Mouse (Mus musculus) neural tube, embryonic 10.5 days (tissue): ENCODE data around the gene P4ha2.
A peak's percentile ranks its signal among the peaks of the same experiment; 100 is the strongest.

Experiments
- DNase-seq: peaks from one replicate; pipeline ENCODE4 v3.0.0-alpha.2; 2017; ENCODE audit warnings: low spot score; ENCODE audit errors: extremely low spot score

Gene P4ha2

DNA sequence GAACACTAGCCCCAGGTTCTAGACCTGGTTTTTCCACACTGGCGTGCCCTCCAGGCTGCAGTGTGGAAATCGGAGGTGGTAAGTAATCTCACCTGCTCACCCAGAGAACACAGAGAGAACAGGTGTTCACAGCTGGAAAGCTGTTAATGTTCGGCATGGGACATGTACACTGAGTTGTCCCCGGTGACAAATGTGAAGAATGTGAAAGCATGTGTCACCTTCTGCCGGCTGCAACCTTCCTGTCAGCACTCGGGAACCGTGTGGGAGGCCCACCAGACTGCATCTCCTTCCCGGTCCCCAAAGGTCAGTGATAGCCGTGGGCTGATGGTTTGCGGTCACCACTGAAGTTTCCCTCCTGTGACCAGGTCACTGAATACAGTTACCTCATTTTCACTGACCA, 32.4 kb downstream of the P4ha2 start:
- DNase-seq: no peak

DNA sequence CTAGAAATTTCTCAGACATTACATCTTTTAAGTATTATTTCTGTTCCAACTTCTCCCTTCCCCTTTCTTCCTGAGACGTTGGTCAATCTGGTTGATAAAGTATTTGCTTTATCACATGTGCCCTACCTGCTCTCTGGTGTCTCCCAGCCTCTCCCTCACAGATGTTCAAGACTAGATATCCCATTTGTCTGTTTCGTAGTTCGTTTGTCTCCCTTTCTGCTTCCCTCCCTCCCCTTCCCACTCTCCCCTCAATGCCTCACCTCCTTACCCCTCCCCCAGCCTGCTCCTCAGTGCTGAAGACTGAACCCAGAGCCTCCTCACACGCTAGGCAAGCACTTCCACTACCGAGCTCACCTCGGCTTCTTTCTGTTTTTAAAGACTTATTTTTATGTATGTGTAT, 35.0 kb downstream of the P4ha2 start:
- no peak for DNase-seq

DNA sequence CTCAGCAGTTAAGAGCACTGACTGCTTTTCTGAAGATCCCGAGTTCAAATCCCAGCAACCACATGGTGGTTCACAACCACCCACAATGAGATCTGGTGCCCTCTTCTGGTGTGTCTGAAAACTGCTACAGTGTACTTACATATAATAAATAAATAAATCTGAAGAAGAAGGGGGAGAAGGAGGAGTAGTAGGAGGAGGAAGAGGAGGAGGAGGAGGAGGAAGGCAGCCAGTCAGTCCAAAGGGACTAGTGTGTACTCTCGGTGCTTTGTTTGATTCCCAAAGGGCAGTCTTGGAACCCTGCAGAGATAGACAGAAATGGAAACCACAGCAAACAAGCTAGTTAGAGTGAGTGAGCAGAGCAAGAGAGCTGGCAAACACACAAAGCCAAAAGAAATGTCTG, 40.3 kb downstream of the P4ha2 start:
- DNase-seq: peak; percentile 68

GRCm38 (mm10) chr11:54141200-54141971, 41.5 kb downstream of the P4ha2 start:
- DNase-seq: no peak

DNA sequence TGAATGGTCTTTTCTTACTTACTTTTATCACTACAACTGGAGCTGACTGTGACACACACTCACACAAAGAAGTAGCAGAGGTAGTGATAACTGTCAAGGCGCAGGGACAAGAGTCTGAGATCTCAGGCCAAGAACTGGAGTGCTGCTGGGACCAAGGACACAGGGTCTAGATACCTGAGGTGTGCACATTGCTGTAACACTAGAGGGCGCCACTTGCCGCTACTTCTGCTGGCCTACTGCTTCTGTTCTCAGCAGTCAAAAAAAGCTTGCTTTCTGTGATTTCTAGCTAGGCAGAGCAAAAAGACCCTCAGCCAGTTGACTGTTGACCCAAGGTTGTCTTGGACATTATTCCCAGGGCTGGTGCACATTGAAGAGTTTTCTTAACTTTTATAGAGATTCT, 45.0 kb downstream of the P4ha2 start:
- DNase-seq: peak; percentile 64

DNA sequence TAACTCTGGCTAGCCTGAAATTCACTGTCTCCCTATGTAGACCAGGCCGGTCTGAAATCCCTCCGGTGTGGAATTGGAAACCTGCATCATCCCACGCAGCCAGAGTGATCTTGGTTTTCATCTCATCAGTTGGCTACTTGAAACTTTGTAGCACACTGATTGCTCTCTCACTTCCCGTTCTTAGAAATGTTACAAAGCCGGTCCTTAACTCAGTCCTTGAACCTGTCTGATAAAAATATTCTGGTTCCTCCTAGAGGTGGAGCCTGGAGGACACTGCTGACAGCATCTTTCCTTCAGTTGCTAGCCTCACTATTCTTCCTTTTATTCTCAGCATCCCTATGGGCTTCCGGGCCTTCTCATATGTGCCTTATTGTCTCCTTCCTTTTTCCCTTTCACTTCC, 46.1 kb downstream of the P4ha2 start:
- DNase-seq: no peak

DNA sequence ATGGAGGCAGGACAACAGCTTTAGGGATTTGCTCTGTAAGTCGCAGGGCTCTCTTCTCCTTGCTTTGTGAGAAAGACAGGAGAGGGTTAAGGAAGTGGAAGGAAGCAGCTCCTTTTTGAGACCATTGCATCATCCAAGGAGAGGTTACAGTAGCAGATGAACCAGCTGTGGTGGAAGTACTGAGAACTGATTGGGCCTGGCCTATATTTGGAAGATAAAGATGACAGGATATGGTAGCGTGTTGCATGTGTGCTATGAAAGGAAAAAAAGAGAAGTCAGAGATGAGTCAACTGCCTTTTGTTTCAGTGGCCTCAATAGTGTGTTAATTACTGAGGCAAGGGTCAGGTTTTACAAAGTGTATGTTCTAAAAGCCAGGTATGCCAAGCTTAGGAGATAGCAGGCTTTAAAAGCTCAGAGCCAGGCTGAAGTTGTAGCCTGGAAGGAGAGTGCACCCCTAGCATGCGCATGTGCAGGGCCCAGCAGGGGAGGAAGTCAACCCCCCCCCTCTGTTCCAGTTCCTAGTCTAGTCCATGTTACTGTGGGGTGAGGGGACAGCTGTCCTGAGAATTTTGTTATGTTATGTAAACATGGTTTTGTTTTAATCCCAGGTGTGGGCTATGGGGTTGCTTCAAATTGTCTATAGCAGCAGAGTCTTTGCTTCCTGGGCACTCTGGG, 50.0 kb downstream of the P4ha2 start:
- no peak for DNase-seq

- DNase-seq: no peak
Measured at GRCm38 (mm10) chr11:54151141-54151540, 51.2 kb downstream of the P4ha2 start.

GRCm38 (mm10) chr11:54152957-54153356, 53.1 kb downstream of the P4ha2 start:
- DNase-seq: no peak

DNA sequence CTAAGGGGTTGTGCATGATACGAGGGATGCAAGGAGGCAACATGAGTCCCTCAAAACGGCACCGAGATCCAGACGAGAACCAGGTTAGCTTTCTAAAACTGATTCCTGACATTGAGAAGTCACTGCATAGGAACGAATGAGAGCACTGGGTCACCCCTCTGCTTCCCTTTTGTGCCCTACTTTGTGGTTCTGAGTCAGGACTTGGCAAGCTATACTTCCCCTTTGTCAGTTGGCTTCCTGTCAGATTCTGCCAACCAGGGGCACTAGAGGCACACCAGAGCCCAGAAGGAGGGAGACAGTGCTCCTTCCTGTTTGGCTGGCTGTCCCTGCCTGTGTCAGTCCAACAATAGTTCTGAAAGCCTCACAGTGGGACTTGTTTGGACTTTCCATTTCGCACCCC, 56.0 kb downstream of the P4ha2 start:
- DNase-seq: no peak

DNA sequence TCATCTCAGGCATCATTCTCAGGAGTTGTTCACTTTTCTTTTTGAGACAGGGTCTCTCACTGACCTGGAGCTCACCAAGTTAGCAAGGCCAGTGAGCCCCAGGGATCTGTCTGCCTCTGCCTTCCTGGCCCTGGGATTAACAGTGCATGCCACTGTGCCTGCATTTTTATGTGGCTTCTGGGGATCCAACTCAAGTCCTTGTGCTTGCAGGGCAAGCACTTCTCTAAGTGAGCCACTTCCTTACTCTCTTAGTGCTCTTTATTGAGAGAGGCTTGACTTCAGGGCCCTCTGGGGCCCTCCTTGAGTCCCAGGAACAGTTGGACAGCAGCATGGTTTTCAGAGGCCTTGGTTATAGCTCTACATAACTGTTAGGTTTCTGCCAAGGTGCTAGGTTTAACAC, 56.6 kb downstream of the P4ha2 start:
- no peak for DNase-seq

DNA sequence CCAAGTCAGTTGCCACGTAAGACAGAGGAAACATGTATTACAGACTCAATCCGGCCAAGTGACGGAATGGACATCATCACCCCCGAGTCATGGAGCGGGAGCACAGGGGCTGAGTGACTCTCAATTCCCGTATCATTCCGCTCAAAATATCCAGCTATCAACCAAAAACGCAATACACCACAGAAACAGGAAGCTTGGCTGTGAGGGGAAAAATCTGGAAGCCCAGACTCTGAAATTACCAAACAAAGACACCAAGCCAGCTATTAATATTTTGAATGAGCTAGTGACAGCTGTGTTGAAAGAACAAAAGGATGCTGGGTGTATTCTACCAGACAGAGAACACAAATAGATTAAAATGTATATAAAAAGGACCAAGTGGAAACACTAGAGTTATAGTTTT, 57.7 kb downstream of the P4ha2 start:
- no peak for DNase-seq

- no peak for DNase-seq
Measured at GRCm38 (mm10) chr11:54160435-54160834, 60.5 kb downstream of the P4ha2 start.

- no peak for DNase-seq
Measured at GRCm38 (mm10) chr11:54160920-54161319, 61.0 kb downstream of the P4ha2 start.

DNA sequence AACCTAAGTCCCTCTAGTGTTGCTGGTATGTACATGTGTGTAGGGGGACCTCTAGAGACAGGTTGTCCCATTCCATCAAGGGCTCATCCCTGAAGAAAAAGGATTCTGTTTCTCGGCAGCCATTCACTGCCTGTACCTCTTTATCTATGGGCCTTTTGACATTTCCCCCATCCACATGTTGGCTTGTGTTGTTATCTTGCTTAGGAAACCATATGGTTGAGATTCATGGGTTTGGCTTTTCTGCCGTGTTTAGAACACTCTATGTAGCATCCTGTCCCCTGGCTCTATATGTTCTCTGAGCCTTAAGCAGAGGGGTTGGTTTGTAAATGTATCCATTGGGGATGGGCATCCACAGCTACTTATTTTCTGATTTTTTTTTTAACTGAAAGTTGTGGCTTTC, 61.6 kb downstream of the P4ha2 start:
- DNase-seq: no peak

DNA sequence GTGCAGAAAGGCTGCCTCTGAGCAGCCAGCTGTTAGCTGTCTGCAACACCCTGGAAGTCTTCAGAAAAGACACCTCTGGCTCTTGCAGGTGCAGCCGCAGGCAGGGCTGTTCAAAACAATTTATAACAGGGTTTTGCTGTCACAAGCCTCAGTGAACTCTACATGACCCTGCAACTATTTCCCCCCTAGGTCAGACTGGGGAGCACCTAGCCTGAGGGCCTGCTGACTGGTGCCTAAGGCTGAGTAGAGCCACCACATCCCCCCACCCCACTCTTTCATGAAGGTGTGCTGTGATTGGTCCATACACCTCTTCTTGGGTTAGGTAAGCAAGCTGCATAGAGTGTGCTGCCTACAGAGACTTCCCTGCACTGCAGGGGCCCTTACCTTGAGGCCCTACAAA, 63.1 kb downstream of the P4ha2 start:
- no peak for DNase-seq

- DNase-seq: no peak
Measured at GRCm38 (mm10) chr11:54169432-54170295, 69.8 kb downstream of the P4ha2 start.

- DNase-seq: no peak
Measured at GRCm38 (mm10) chr11:54171175-54171574, 71.3 kb downstream of the P4ha2 start.

GRCm38 (mm10) chr11:54174226-54174625, 74.3 kb downstream of the P4ha2 start:
- no peak for DNase-seq

GRCm38 (mm10) chr11:54174877-54175276, 75.0 kb downstream of the P4ha2 start:
- DNase-seq: no peak
